Mouse (Mus musculus) adrenal gland, adult 8-10 months (tissue): ENCODE results near the gene Csnk2a2. TPM values are rescaled to one million over a fixed set of nuclear protein-coding genes. Genes with fewer than 3 reads are reported as not detected.
A peak's percentile ranks its signal among the peaks of the same experiment; 100 is the strongest.

Experiments
- DNase-seq: peaks from one replicate; pipeline ENCODE4 v3.0.0; 2022
- total RNA-seq, 4 experiments: library from RNA; stranded (reverse); gene quantifications; 2 replicates each; pipeline ENCODE4 v1.2.4; 2022

Gene Csnk2a2
- total RNA-seq: 10 to 100 TPM; 55.1 to 93.1 (median 78.1) TPM

DNA sequence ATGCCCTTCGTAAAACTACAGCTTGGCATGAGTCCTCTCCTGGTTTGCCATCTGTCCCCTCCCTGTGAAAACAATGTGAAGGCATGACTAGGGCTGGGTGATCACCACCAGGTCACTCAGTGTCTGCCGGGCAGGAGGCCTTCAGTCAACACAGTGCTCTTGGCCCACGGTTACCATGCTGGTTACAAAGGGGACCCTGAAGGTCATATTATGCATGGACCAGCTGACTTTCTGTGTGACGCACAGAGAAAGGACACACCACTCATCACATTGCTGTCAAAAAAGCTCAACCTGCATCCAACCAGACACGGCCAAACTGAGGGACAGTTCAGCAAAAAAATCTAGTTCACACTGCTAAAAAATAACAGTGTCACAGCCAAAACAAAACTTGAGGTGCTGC lies at the start of gene Csnk2a2:
Gene Csnk2a2, minus strand, starts transcription at position 34 of the 400 bp plus-strand sequence.
- DNase-seq: peak; percentile 52

DNA sequence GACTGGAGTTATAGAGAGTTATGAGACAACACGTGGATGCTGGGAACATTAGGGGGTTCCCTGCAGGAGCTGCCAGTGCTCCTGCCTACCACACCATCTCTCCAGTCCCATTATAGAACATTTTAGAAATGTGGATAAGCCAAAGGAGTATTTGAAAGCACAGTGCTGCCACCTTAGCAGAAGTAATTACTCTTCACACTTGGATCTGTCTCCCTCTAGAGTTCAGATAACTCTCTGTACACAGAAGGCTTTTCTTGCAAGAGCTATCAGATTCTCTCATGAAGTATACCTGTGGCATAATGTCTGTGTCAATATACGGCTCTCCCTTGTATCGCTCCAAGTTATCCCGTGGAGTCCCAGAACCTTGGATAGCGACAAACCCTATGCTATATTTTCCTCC lies 49.6 kb upstream of the Csnk2a2 start:
- no peak for DNase-seq

DNA sequence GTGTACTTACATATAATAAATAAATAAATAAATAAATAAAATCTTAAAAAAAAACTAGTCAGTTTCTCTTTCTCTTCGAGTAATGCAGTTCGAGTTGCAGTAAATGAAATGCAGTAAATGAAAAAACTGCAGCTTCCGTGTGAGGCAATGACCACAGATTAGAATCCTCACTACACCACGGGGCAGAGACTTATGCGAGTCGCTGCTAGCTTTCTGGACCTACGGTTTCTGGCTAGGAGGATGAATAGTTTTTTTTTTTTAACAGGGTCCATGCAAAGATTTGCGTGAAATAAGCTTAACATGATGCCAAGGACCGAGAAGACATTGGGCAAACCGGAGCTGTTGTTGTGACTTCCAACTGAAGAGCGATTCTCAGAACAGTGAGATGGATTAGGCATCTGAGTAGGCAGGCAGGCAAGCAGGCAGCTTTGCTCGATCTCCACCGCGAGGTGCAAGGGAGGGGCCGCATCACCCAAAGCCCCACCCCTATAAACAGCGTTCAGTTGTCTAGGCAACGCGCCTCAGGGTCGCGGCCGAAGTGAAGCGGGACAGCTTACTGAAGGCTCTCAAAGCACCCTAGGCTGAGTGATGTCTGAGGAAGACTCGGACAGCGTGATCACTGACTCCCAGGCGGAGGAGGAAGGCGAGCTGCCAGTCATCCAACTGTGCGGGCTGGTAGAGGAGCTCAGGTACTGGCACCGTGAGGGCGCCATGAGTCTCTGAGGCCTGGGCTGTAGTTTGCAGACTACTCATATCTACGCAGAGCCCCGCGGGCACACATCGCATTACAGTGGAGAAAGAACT lies 43.9 kb upstream of the Csnk2a2 start, which contains the start of gene Ccdc113:
Gene Ccdc113, plus strand, starts transcription at position 502 of the 804 bp plus-strand sequence.
- peak; percentile 74 for DNase-seq

DNA sequence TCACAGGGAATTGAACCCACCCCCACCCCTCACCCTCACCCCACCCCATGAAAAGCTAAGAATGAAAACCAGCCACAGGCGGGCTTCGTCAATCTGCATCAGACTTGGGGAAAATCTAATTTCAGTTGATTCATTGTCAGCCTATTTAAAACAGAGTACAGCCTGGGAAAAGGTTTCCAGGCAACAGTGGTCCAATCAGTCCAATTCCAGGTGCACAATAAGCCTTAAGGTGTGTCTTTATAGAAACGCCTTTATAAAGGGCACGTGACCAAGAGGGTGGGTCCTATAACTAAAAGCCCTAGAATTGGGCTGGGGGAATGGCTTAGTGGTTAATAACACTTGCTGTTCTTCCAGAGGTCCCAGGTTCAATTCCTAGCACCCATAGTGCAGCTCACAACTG lies 42.4 kb upstream of the Csnk2a2 start:
- DNase-seq: no peak

DNA sequence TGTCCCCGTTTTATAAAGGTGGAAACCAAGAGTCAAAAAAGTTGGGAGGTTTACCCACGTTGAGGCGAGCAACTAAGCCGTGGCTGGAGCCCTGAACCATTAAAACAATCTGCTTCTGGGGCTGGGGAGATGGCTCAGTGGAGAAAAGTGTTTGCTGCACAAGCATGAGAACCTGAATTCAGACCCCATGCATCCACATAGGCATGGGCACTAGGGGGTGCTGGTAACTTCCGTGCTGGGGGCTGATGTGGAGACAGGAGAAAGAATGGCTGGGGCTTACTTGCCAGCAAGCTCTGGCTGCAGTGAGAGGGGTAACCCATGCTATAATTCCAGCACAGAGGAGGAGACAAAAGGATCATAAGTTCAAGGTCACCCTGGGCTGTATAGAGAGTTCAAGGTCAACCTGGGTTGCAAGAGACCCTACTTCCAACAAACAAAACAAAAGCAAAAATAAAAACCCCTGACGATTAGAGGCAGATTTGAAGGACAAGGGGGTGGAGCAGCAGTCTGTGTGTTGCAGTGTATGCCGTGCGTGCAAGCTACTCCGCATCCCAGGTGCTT lies 39.0 kb upstream of the Csnk2a2 start:
- no peak for DNase-seq

DNA sequence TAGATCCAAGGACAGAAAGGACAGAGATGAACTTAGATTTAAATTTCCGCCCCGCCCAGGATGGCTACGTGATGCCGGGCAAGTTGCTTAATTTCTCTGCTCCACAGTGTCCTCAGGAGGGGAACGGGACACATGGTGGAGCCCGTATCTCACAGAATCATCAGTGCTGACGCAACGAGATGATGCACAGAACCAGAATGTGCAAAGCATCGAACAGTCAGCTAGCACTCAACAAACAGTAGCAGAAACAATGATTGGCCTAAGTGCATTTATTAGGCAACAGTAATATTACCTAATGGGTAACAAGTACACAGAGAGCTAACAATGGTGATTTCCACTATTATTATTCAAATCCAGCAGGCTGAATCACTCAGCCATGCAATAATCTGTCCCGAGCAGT lies 38.4 kb upstream of the Csnk2a2 start:
- no peak for DNase-seq

DNA sequence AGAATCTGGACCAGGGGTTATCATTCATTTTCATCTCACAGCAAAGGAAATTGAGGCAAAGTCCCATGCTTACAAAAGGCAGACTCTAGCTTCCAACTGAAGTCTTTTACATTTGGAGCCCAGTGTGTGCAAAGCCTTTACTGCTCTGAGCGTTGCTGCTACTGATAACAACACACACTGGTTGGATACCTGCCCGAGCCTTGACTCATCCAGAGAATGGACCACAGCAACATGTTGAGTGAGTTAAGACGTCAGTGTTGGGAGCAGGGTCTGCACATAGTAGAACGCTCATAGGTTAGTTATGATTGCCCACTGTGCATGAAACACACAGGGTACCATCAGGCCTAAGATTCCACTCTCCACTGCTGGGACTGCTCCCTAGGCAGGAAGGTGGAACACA lies 34.2 kb upstream of the Csnk2a2 start:
- no peak for DNase-seq

DNA sequence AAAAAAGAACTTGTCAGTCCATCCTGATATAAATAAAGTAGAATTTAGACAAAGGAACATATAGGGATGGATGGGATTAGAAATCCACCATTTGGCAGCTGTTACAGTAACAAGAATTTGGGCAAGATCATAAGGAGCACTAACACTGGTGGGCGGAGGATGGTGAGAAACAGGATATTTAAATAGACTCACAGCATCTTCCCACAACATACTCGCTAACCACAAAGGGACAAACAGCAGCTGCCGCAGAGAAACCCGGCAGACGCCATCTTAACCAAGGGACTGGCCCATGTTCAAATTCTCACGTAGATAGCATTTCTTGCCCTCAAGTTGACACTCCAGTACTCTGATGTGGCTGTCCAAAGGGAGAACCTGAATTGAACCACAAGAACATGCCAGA lies 27.1 kb upstream of the Csnk2a2 start:
- DNase-seq: no peak

DNA sequence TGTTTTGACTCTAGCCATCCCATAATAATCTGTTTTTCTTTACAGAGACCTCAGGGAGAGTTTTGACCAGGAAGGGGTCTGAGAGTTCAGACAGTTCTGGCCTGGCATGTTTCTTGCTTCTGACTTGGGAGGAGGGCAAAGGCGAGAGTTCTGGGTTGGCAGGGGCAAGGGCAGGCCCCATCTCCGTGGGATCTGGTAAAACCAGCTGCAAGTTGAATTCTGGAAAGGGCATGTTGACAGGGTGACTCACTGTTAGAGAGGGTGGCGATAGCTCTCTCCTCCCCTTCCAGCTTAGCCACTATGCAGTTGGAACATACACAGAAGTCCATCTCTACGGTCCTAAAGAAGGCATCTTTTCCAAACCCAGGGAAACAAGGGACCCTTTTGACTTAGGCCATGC lies 23.4 kb upstream of the Csnk2a2 start:
- DNase-seq: no peak

DNA sequence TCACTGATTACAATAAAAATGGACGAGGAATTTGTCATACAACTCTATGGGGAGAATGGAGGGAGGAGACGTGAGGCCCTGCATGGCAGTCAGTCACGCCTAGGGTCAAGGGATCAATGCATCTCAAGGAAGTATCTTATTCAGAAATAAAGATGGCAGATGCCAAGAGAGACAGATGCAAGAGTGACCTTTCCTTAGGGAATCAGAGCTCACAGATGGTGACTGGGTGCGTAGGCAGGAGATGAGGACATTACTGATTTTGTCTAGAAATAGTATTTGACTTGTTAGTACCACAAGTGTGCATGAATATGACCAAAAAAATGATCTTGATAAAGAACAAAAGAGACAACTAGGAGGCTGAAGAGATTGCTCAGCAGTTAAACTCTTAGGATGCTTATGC lies 22.4 kb upstream of the Csnk2a2 start:
- no peak for DNase-seq

DNA sequence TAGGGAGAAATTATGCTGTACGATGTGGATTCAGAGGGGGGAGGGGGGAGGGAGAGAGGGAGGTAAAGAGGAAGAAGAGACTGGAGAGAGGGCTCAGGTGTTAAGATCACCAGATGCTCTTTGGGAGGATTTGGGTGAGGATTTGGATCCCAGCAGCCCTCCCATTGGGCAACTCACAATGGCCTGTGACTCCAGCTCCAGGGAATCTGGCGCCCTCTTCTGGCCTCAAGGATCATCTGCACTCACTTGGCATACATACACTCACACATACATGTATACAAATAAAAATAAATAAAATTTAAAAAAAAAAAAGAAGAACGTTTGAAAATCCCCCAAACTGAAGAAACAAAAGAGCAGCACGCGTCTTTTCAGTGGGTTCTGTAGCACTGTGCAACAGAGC lies 16.4 kb upstream of the Csnk2a2 start:
- DNase-seq: no peak

DNA sequence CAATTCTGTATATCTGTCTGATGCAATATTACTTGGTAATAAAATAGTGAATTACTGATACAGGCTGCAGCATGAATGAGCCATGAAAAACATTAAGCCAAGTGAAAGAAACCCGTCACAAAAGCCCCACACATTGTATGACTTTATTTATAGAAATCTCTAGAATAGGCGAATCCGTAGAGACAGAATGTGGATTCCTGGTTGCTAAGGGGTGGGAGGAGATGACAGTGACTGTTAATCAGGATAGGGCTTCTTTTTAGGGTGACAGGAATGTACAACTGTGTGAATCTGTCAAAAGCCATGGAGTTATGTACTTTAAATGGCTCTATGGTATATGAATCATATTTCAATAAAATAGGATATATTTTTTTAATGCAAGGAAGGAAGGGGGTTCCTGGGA lies 15.8 kb upstream of the Csnk2a2 start:
- no peak for DNase-seq

DNA sequence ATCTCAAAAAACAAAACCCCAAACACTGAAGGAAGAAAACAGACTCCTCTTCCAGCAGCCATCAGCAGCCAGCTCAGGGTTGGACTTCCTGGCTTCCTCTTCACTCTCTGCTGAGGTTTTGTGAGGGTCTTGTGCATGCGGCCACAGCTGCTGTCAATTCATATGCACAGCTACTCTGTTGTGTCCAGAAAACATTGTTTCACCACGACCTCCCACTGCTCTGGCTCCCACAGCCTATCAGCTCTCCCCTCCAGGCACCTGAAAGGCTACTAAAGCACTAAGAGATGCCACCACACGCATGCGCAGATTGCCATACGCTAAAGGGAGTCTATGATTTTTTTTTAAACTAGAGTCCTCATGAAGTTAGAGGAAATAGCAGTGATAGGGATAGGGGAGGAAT lies 15.0 kb upstream of the Csnk2a2 start:
- no peak for DNase-seq

DNA sequence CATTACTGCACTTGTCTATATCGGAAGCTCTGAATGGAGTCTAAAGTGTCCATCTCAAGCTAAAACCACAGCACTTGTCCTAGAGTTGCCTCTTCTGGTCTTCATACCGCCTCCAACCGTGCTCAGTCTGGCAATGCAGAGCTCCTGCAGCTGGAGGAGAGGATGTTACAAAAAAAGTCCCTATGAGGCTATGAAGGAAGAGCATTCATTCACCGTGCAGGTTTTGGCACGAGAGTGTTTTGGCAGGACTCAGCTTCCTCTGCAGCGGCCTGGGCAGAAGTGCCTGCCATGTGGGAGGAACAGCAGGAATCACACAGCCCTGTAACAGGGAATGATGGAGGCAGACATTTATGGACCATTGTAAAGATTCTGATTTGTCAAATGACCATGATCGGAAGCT lies 12.6 kb upstream of the Csnk2a2 start:
- DNase-seq: no peak

DNA sequence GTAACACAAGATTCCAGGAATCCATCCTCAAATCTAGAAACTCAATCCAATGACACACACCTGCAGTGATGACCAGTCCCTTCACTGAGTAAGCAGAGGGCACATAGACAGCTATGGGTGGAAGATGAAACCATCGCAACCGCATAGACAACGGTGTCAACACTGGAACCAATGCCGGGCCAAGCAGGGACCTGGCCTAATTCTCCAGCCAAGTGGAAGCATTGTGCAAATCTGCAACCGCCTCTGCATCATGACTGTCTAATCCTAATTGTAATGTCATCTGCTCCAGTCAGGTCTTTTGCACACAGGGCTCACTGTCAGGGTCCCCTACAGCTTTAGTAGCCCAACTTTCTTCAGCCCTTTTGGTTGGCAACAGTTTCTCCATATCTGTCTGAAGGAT lies 10.6 kb upstream of the Csnk2a2 start:
- DNase-seq: no peak

DNA sequence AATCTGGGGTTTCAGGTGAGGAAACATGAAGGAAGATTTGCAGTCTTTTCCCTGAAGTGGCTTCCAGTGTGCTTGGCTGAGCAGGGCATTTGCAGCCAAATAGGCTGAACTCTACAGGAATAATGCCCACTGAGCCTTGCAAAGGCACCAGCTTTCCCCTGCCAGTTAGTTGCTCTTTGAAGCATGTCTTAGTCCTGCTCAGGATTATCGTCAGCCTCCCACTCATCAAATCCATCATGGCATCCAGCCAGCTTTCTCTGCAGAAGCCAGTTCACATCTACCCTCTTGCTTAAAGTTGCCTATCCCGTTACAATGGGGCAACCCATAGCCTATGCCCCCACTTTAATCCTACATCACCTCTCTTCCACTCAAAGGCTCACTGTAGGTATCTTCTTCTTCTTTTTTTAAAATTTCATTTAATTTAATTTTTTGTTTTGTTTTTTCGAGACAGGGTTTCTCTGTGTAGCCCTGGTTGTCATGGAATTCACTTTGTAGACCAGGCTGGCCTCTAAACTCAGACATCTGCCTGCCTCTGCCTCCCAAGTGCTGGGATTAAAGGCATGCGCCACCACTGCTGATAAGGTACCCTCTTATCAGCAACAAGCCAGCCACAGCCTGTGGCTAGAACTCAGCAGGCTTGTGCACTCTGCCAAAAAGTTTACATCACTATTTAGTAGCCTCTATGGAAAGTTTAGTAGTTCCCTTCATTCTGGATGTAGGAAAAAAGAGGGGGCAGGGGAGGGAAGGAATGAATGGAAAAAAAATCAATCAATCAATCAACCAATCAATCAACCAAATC lies 9.6 kb upstream of the Csnk2a2 start:
- DNase-seq: no peak

DNA sequence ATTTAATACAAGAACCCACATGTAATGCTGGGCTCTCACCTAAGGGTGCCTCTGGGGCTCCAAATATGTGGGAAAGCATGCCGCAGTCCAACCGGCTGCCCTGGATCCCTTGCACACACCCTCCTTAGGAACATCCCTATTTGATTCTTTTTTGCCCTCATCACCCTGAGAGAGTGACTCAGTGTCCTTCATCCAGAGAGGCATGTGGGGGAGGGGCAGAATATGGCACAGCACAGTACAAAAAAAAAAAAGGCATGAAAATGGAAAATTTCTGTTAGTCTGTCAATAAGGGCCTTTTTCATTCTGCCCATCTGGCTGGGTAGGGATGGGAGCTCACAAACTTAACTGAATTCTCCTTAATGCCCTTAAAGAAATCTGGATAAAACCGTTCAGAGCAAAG lies 8.0 kb upstream of the Csnk2a2 start:
- peak; percentile 65 for DNase-seq

DNA sequence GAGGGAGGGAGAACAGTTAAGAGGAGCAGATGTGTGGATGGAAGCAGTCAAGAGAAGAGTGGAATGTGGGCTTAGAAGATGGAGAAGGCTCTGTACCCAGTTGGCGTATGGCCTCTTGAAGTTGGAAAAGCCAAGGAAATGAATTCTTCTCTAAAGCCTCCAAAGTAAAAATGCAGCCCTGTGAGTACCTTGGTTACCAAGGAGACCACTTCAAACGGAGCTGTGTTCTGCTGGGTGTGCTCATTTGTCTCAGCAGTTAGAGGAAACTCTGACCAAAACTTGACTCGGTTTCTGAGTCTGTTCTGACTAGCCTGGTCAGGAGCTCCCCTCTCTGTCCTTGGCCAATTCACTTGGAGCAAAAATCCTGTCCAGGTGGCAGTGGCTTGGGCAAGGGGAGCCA lies 6.6 kb upstream of the Csnk2a2 start:
- DNase-seq: no peak

DNA sequence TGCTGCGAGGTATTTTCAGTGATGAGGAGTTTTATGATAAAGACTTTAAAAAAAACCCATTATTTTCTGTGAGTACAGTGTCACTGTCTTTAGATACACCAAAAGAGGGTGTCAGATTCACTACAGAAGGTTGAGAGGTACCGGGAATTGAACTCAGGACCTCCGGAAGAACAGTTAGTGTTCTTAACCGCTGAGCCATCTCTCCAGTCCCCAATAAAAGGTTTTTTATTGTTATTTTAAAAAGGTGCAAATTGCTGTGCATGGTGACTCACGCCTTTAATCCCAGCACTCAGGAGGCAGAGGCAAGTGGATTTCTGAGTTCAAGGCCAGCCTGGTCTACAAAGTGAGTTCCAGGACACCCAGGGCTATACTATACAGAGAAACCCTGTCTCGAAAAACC lies 5.6 kb upstream of the Csnk2a2 start:
- no peak for DNase-seq

DNA sequence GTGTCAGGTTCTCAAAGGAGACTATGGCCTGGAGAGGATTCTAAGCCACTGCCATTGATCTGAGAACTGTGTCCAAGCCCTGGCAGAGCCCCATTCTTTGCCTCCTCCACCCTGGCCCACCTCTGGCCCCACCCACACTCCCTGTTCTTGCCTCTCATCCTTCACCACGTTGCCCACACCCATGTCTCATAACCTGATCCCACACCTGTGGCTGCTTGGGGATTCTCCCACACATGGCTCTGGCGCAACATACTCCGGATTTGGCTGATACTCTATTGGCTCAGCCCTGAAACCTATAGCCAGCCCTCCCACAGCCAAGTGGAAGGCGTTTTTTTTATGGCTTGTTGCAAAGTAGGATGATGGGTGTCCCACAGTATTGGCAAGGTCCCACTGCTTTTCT lies 2.2 kb upstream of the Csnk2a2 start:
- no peak for DNase-seq

DNA sequence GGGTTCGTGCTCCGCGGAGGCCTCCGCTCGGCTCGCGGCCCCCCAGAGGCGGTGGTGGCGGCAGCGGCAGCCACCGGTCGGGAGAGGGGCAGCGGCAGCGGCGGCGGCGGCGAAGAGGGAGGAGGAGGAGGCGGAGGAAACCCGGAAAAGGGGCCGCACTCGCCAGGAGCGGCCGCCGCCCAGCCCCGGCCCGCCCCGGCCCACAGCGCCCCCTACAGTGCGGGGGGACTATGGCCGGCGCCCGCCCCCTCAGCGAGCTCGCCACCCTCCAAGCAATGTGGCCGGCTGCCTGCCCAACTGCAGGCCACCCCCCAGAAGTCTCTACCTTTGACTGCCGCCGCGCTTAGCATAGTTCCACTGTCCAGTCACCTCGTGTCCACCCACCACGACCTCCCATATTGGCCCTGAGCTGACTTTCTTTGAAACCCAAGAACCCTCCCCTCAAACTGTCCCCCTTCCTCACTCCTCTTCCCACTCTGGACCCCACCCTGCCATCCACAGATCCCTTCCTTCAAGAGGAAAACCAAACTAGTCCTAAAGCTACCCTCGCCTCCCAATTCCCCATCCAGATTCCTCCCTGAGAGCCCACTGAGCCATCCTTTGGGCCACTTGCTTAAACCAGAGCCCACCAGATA lies 1.0 kb downstream of the Csnk2a2 start:
- peak; percentile 57 for DNase-seq

DNA sequence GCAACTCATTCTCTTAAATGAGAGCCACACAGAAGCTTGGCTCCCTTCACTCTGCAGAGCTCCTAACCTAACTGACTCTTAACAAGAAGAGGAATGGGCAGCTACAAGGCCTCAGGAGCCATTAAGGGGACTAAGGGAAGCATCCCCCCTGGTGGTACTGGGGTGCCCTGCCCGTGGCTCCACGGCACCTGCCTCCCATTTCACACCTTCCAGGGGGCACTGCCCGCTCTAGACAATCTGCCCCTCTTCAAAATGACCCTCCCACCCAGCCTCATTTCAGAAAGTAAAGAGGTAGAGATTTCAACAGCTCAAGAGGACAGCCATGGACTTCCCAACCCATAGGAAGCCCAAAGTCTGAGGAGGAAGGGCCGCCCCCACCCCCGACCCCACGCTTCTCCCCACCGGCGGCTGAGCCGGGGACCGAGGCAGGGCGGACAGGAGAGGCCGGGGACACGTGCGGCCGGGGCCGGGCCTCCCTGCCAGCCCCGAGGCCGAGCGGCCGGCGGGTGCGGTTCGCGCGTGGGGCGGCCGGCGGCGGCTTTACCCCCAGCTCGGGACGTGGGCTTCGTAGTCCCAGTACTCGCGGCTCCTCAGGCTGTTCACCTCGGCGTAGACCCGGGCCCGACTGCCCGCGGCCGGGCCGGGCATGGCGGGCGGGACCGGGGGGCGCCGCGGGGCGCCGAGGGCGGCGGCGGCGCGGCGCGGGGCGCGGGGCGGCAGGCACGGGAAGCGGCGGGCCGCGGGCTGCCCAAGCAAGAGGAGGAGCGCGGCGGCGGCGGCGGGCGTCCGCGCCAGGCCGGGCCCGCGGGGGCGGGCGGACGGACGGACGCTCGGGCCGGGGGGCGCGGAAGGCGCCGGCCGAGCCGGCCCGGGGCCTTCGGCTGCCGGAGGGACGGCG lies 1.8 kb downstream of the Csnk2a2 start:
- DNase-seq: no peak
